ENCODE assay signal across 16 mouse cellular contexts in genomic region chr11:115957971-115958370, GRCm38 (mm10). TPM values are rescaled to one million over a fixed set of nuclear protein-coding genes. Genes with fewer than 3 reads are reported as not detected.
DNase-seq lines count a peak whose midpoint lies in the region; ATAC-seq and TF ChIP-seq lines count a peak whose summit lies in the region.
"Had no signal": no experiment of that assay in that cellular context is flagged by ENCODE, and none has a peak within 500 bp of the region (broad histone marks: within the 10 kb centered on the region; RNA-seq: fewer than 3 reads in every experiment).

No protein-coding gene starts in this region.

- no peaks in the 10 kb centered on the region for H3K27me3 ChIP-seq in limb, embryonic 15.5 days
- no peaks in the 10 kb centered on the region for H3K27me3 ChIP-seq in forebrain, embryonic 16.5 days (replicated peaks; ENCODE audit: control insufficient read depth, insufficient read depth, low read length)
- H3K27me3 ChIP-seq: heart, embryonic 12.5 days; liver, embryonic 13.5 days had no signal

- intact Hi-C loops in left cerebral cortex, adult 2 months (cut with DNase I) = no loop called here
- intact Hi-C loops in left cerebral cortex, postnatal 10 days (cut with DNase I) = no loop called here

- H3K9me3 ChIP-seq in limb, embryonic 15.5 days = no peaks in the 10 kb centered on the region
- H3K9me3 ChIP-seq in forebrain, embryonic 16.5 days (ENCODE audit: control insufficient read depth, low read length) = no peaks in the 10 kb centered on the region
- H3K9me3 ChIP-seq: forebrain, embryonic 10.5 days; heart, embryonic 12.5 days; liver, embryonic 13.5 days had no signal

- no peak for TF ChIP-seq CTCF in left cerebral cortex, adult 2 months (IDR thresholded peaks at IDR 0.05)

- 71% methylated on average over 7 of the region's 7 CpGs for WGBS in limb, embryonic 15.5 days
- WGBS in forebrain, embryonic 16.5 days = 91% methylated on average over 7 of the region's 7 CpGs

- no peak for ATAC-seq in limb, embryonic 15.5 days (ENCODE audit: insufficient number of reproducible peaks, low FRiP score, low TSS enrichment, low read depth)
- no peak for ATAC-seq in forebrain, embryonic 16.5 days

- H3K9ac ChIP-seq in limb, embryonic 15.5 days = no peak overlapping the region
- H3K9ac ChIP-seq in forebrain, embryonic 16.5 days (replicated peaks; ENCODE audit: low read depth, low read length) = no peak overlapping the region
- H3K9ac ChIP-seq: heart, embryonic 12.5 days; liver, embryonic 13.5 days had no signal

- peaks cover 5% of the 10 kb centered on the region; the same call in 1 of the 2 replicates for H3K4me1 ChIP-seq in brown adipose tissue, adult 24 weeks (ENCODE audit: control insufficient read depth, insufficient read depth, insufficient read length, low read length)
- H3K4me1 ChIP-seq in limb, embryonic 15.5 days = 0 out of 2 replicates have a peak, but pooled peaks cover 11% of the 10 kb centered on the region
- peaks cover 6% of the 10 kb centered on the region; the same call in 1 of the 2 replicates for H3K4me1 ChIP-seq in forebrain, embryonic 16.5 days (replicated peaks; ENCODE audit: control insufficient read depth, insufficient read depth, low read length)

- H3K4me2 ChIP-seq in limb, embryonic 15.5 days = no peak overlapping the region
- no peak overlapping the region for H3K4me2 ChIP-seq in forebrain, embryonic 16.5 days (ENCODE audit: low read length)
- H3K4me2 ChIP-seq: heart, embryonic 12.5 days; liver, embryonic 13.5 days had no signal

- H3K4me3 ChIP-seq in left cerebral cortex, adult 2 months = no peak overlapping the region
- no peak overlapping the region for H3K4me3 ChIP-seq in brown adipose tissue, adult 24 weeks (ENCODE audit: insufficient read depth, low read depth, low read length)
- H3K4me3 ChIP-seq in limb, embryonic 15.5 days = no peak overlapping the region
- H3K4me3 ChIP-seq in forebrain, embryonic 16.5 days (replicated peaks; ENCODE audit: low read length) = no peak overlapping the region
- H3K4me3 ChIP-seq: forebrain, embryonic 10.5 days; heart, embryonic 12.5 days; liver, embryonic 13.5 days had no signal

- peaks cover 68% of the 10 kb centered on the region for H3K36me3 ChIP-seq in limb, embryonic 15.5 days
- peaks cover 23% of the 10 kb centered on the region for H3K36me3 ChIP-seq in forebrain, embryonic 16.5 days (ENCODE audit: control insufficient read depth, insufficient read depth)

- DNase-seq in left cerebral cortex, adult 2 months (ENCODE audit: extremely low spot score in 1 of 2, low spot score in 2 of 2) = no peak
- no peak for DNase-seq in left cerebral cortex, postnatal 10 days (ENCODE audit: extremely low spot score in 1 of 2, low spot score in 2 of 2)
- peak; percentile 38 for DNase-seq in ES-CJ7 (ENCODE audit: low read depth, low spot score)
- DNase-seq in adrenal gland, adult 8-10 months = no peak
- DNase-seq: cerebellum, postnatal 36 days; kidney, postnatal 4 days; liver, embryonic 13.5 days; retina, postnatal 1 day; thymus, postnatal 4 days had no signal

- H3K27ac ChIP-seq in left cerebral cortex, adult 2 months = peak overlapping the region; percentile 59; the same call in 1 of the 2 replicates
- H3K27ac ChIP-seq in brown adipose tissue, adult 24 weeks (replicated peaks; ENCODE audit: low read depth, low read length) = 0 out of 2 replicates have a peak overlapping the region, but pooled peaks have one; percentile 17
- 0 out of 2 replicates have a peak overlapping the region, but pooled peaks have one; percentile 65 for H3K27ac ChIP-seq in limb, embryonic 15.5 days
- H3K27ac ChIP-seq in forebrain, embryonic 16.5 days (ENCODE audit: low read length) = no peak overlapping the region
- H3K27ac ChIP-seq: liver, embryonic 13.5 days had no signal

RNA-seq across cellular contexts. Expression of gene Itgb4, which starts 16.5 kb away (rescaled TPM):
- total RNA-seq in left cerebral cortex, adult 2 months (2021) = 1 to 10 TPM; 5.1 to 5.7 TPM
- 1 to 10 TPM; 4.7 to 4.8 TPM for total RNA-seq in left cerebral cortex, postnatal 10 days (2021)
- polyA plus RNA-seq in brown adipose tissue, adult 24 weeks (2012; ENCODE audit: insufficient read depth, insufficient read length, missing spikeins) = 1.5 and 2.2 TPM in 2 replicates
- 14.7 and 15.7 TPM in 2 replicates for polyA plus RNA-seq in limb, embryonic 15.5 days (2015; fragmentation: Nextera tagmentation; extraction: Ambion mirVana)
- 1 to 10 TPM; 3.5 to 5.1 (median 3.9) TPM for total RNA-seq in adrenal gland, adult 8-10 months (2022)
- polyA plus RNA-seq in forebrain, embryonic 16.5 days (2015; fragmentation: Nextera tagmentation; extraction: Ambion mirVana) = 0.67 and 0.80 TPM in 2 replicates

RNA-seq across cellular contexts. Expression of gene Recql5, which starts 24.7 kb away (rescaled TPM):
- 10 to 100 TPM; 27.1 to 29.4 TPM for total RNA-seq in left cerebral cortex, adult 2 months (2021)
- 10 to 100 TPM; 17.1 to 20.9 TPM for total RNA-seq in left cerebral cortex, postnatal 10 days (2021)
- polyA plus RNA-seq in brown adipose tissue, adult 24 weeks (2012; ENCODE audit: insufficient read depth, insufficient read length, missing spikeins) = 4.2 and 5.3 TPM in 2 replicates
- 17.0 and 17.6 TPM in 2 replicates for polyA plus RNA-seq in limb, embryonic 15.5 days (2015; fragmentation: Nextera tagmentation; extraction: Ambion mirVana)
- total RNA-seq in adrenal gland, adult 8-10 months (2022) = 10 to 100 TPM; 24.7 to 40.4 (median 36.6) TPM
- 25.6 and 26.0 TPM in 2 replicates for polyA plus RNA-seq in forebrain, embryonic 16.5 days (2015; fragmentation: Nextera tagmentation; extraction: Ambion mirVana)

RNA-seq across cellular contexts. Expression of gene Sap30bp, which starts 24.9 kb away (rescaled TPM):
- 10 to 100 TPM; 46.7 to 50.1 TPM for total RNA-seq in left cerebral cortex, adult 2 months (2021)
- total RNA-seq in left cerebral cortex, postnatal 10 days (2021) = 10 to 100 TPM; 55.3 to 60.9 TPM
- 10.0 and 12.0 TPM in 2 replicates for polyA plus RNA-seq in brown adipose tissue, adult 24 weeks (2012; ENCODE audit: insufficient read depth, insufficient read length, missing spikeins)
- 31.3 and 36.1 TPM in 2 replicates for polyA plus RNA-seq in limb, embryonic 15.5 days (2015; fragmentation: Nextera tagmentation; extraction: Ambion mirVana)
- 10 to 100 TPM; 46.2 to 53.7 (median 48.3) TPM for total RNA-seq in adrenal gland, adult 8-10 months (2022)
- 56.2 and 60.7 TPM in 2 replicates for polyA plus RNA-seq in forebrain, embryonic 16.5 days (2015; fragmentation: Nextera tagmentation; extraction: Ambion mirVana)

RNA-seq across cellular contexts. Expression of gene Smim6, which starts 46.2 kb away (rescaled TPM):
- not detected for total RNA-seq in left cerebral cortex, adult 2 months (2021)
- not detected for total RNA-seq in left cerebral cortex, postnatal 10 days (2021)
- not detected in 2 replicates for polyA plus RNA-seq in brown adipose tissue, adult 24 weeks (2012; ENCODE audit: insufficient read depth, insufficient read length, missing spikeins)
- polyA plus RNA-seq in limb, embryonic 15.5 days (2015; fragmentation: Nextera tagmentation; extraction: Ambion mirVana) = 1.0 and 1.7 TPM in 2 replicates
- not detected for total RNA-seq in adrenal gland, adult 8-10 months (2022)
- 0.93 and 0.95 TPM in 2 replicates for polyA plus RNA-seq in forebrain, embryonic 16.5 days (2015; fragmentation: Nextera tagmentation; extraction: Ambion mirVana)
- total RNA-seq: gastrocnemius, adult 18-20 months; left cerebral cortex, adult 8-10 months had no signal

RNA-seq across cellular contexts. Expression of gene Galk1, which starts 54.5 kb away (rescaled TPM):
- total RNA-seq in left cerebral cortex, adult 2 months (2021) = 10 to 100 TPM; 13.3 to 13.9 TPM
- 10 to 100 TPM; 25.6 to 28.1 TPM for total RNA-seq in left cerebral cortex, postnatal 10 days (2021)
- polyA plus RNA-seq in brown adipose tissue, adult 24 weeks (2012; ENCODE audit: insufficient read depth, insufficient read length, missing spikeins) = 9.6 and 12.4 TPM in 2 replicates
- polyA plus RNA-seq in limb, embryonic 15.5 days (2015; fragmentation: Nextera tagmentation; extraction: Ambion mirVana) = 174 and 194 TPM in 2 replicates
- total RNA-seq in adrenal gland, adult 8-10 months (2022) = 10 to 100 TPM; 37.3 to 55.6 (median 46.4) TPM
- 61.3 and 64.2 TPM in 2 replicates for polyA plus RNA-seq in forebrain, embryonic 16.5 days (2015; fragmentation: Nextera tagmentation; extraction: Ambion mirVana)
